Mouse (Mus musculus) granulocyte monocyte progenitor cell, adult 5-6 weeks (primary cell): ENCODE results near the gene Bmp2k. TPM values are rescaled to one million over a fixed set of nuclear protein-coding genes. Genes with fewer than 3 reads are reported as not detected.
A peak's percentile ranks its signal among the peaks of the same experiment; 100 is the strongest.

Experiments used
- ATAC-seq: replicated peaks from 2 replicates; pipeline ENCODE4 v1.8.0; 2016; ENCODE audit warnings: mild to moderate bottlenecking, moderate TSS enrichment, inconsistent platforms; ENCODE audit not compliant: poor library complexity, severe bottlenecking
- total RNA-seq, 2 experiments: library from RNA; stranded (forward) in 1 of 2; stranded (reverse) in 1 of 2; fragments of 200-712, 200-1000 nt in 1 of 2; fragments of >200 nt in 1 of 2; fragmentation: Nextera tagmentation in 1 of 2; gene quantifications; 2 replicates each; pipeline ENCODE4 v1.2.3; 2014 to 2017

The Bmp2k gene
- total RNA-seq, 2 experiments from 2014 or later = 16.2 to 23.5 TPM

GRCm38 (mm10) chr5:96998566-96998907 lies 1.0 kb downstream of the Bmp2k start:
- no peak for ATAC-seq

GRCm38 (mm10) chr5:96999601-97000000 lies 2.1 kb downstream of the Bmp2k start:
- no peak for ATAC-seq

GRCm38 (mm10) chr5:97000524-97000923 lies 3.0 kb downstream of the Bmp2k start:
- no peak for ATAC-seq

- ATAC-seq = no peak
These were observed 3.7 kb downstream of the Bmp2k start for GRCm38 (mm10) chr5:97001153-97001552.

GRCm38 (mm10) chr5:97001571-97001970 lies 4.1 kb downstream of the Bmp2k start:
- ATAC-seq = peak; percentile 22; the same call in 1 of the 2 replicates

GRCm38 (mm10) chr5:97002336-97002735 lies 4.8 kb downstream of the Bmp2k start:
- 0 out of 2 replicates have a peak, but pooled peaks have one; percentile 13 for ATAC-seq

GRCm38 (mm10) chr5:97002937-97003336 lies 5.4 kb downstream of the Bmp2k start:
- ATAC-seq = no peak

GRCm38 (mm10) chr5:97004178-97005030 lies 6.9 kb downstream of the Bmp2k start:
- no peak for ATAC-seq

GRCm38 (mm10) chr5:97005891-97006290 lies 8.4 kb downstream of the Bmp2k start:
- ATAC-seq = no peak

- no peak; the same call in 1 of the 2 replicates for ATAC-seq
These were observed 9.4 kb downstream of the Bmp2k start for GRCm38 (mm10) chr5:97006929-97007328.

- no peak for ATAC-seq
These were observed 10.0 kb downstream of the Bmp2k start for GRCm38 (mm10) chr5:97007496-97007895.

- peak; percentile 49 for ATAC-seq
These were observed 11.7 kb downstream of the Bmp2k start for GRCm38 (mm10) chr5:97009140-97009539.

- ATAC-seq = no peak
These were observed 12.3 kb downstream of the Bmp2k start for GRCm38 (mm10) chr5:97009601-97010335.

GRCm38 (mm10) chr5:97015781-97016508 lies 18.5 kb downstream of the Bmp2k start:
- ATAC-seq = no peak

GRCm38 (mm10) chr5:97016842-97017577 lies 19.5 kb downstream of the Bmp2k start:
- ATAC-seq = no peak

- no peak for ATAC-seq
These were observed 25.1 kb downstream of the Bmp2k start for GRCm38 (mm10) chr5:97022305-97023278.

GRCm38 (mm10) chr5:97024834-97025233 lies 27.3 kb downstream of the Bmp2k start:
- ATAC-seq = peak; percentile 36

- 0 out of 2 replicates have a peak, but pooled peaks have one; percentile 13 for ATAC-seq
These were observed 28.2 kb downstream of the Bmp2k start for GRCm38 (mm10) chr5:97025650-97026049.

GRCm38 (mm10) chr5:97028004-97028403 lies 30.5 kb downstream of the Bmp2k start:
- ATAC-seq = no peak
